Mouse (Mus musculus) kidney, embryonic 15.5 days (tissue): ENCODE measurements at regions not wholly inside any gene's neighbourhood (a gene's known extent, or its start where the extent isn't known, plus 50 kb on each side); places are given as distances from the start of the nearest gene placed in this dataset.

ENCODE experiments used
- ATAC-seq: fragments of 200-750 bp; cut with Nextera tagmentation; replicated peaks from 2 replicates; pipeline ENCODE4 v1.8.0; 2017; ENCODE audit warnings: moderate TSS enrichment; ENCODE audit not compliant: low FRiP score
- H3K27ac ChIP-seq: fragments of 300-500 bp; sonication (generic); 2 replicates; pipeline ENCODE4 v1.5.1; 2015; ENCODE audit warnings: mild to moderate bottlenecking, inconsistent platforms
- H3K27me3 ChIP-seq: fragments of 300-500 bp; sonication (generic); 2 replicates; pipeline ENCODE4 v1.6.1; 2015; ENCODE audit warnings: inconsistent platforms
- H3K36me3 ChIP-seq: fragments of 300-500 bp; sonication (generic); 2 replicates; pipeline ENCODE4 v1.6.1; 2015; ENCODE audit warnings: inconsistent platforms
- H3K4me1 ChIP-seq: fragments of 300-500 bp; sonication (generic); 2 replicates; pipeline ENCODE4 v1.6.1; 2015; ENCODE audit warnings: inconsistent platforms
- H3K4me2 ChIP-seq: fragments of 300-500 bp; sonication (generic); 2 replicates; pipeline ENCODE4 v1.6.1; 2015; ENCODE audit warnings: moderate library complexity, mild to moderate bottlenecking, inconsistent platforms
- H3K4me3 ChIP-seq: fragments of 300-500 bp; sonication (generic); replicated peaks from 2 replicates; pipeline ENCODE4 v1.5.1; 2015; ENCODE audit warnings: mild to moderate bottlenecking, inconsistent platforms
- H3K9ac ChIP-seq: fragments of 300-500 bp; sonication (generic); 2 replicates; pipeline ENCODE4 v1.6.1; 2015; ENCODE audit warnings: mild to moderate bottlenecking, inconsistent platforms
- H3K9me3 ChIP-seq: fragments of 300-500 bp; sonication (generic); replicated peaks from 2 replicates; pipeline ENCODE4 v1.6.1; 2016; ENCODE audit warnings: inconsistent platforms
- WGBS: fragments of 180-500 bp; shearing (Covaris S2); methylation state at CpG from one replicate; pipeline ENCODE4 v1.1.7; 2015; ENCODE audit warnings: mixed read lengths; 5-methylcytosine and 5-hydroxymethylcytosine counted together

GRCm38 (mm10) chrX:139392777-139393176 is 59.3 kb downstream of the Trap1a start:
- Histone ChIP-seq H3K27ac (no peak overlapping the region), H3K9me3 (no peaks in the 10 kb centered on the region), H3K4me3 (no peak overlapping the region), H3K9ac (no peak overlapping the region), H3K4me2 (no peak overlapping the region), H3K4me1 (no peaks in the 10 kb centered on the region), H3K36me3 (no peaks in the 10 kb centered on the region), H3K27me3 (peaks cover 9% of the 10 kb centered on the region; the same call in 1 of the 2 replicates)
- no peak for ATAC-seq
- 69% methylated on average over 3 of the region's 3 CpGs for WGBS

- no peak overlapping the region for H3K4me2 ChIP-seq
- H3K36me3 ChIP-seq: no peaks in the 10 kb centered on the region
- no peaks in the 10 kb centered on the region for H3K4me1 ChIP-seq
- no peak overlapping the region for H3K9ac ChIP-seq
- 62% methylated on average over 6 of the region's 6 CpGs for WGBS
- no peak overlapping the region for H3K27ac ChIP-seq
- H3K9me3 ChIP-seq: no peaks in the 10 kb centered on the region
- ATAC-seq: no peak
- no peak overlapping the region for H3K4me3 ChIP-seq
- peaks cover 12% of the 10 kb centered on the region; the same call in 1 of the 2 replicates for H3K27me3 ChIP-seq
Measured at GRCm38 (mm10) chrX:139416701-139417100, 63.5 kb upstream of the D330045A20Rik start.

GRCm38 (mm10) chrX:139419867-139420266 is 60.3 kb upstream of the D330045A20Rik start:
- Histone ChIP-seq H3K9me3 (no peaks in the 10 kb centered on the region), H3K9ac (no peak overlapping the region), H3K27ac (no peak overlapping the region), H3K27me3 (peaks cover 11% of the 10 kb centered on the region; the same call in 1 of the 2 replicates), H3K4me1 (no peaks in the 10 kb centered on the region), H3K36me3 (no peaks in the 10 kb centered on the region), H3K4me2 (no peak overlapping the region), H3K4me3 (no peak overlapping the region)
- ATAC-seq: peak; percentile 74
- 57% methylated on average over 6 of the region's 6 CpGs for WGBS

- H3K9ac ChIP-seq: no peak overlapping the region
- no peaks in the 10 kb centered on the region for H3K9me3 ChIP-seq
- H3K36me3 ChIP-seq: no peaks in the 10 kb centered on the region
- H3K4me1 ChIP-seq: no peaks in the 10 kb centered on the region
- WGBS: 81% methylated on average over 1 of the region's 1 CpGs
- no peak overlapping the region for H3K27ac ChIP-seq
- no peaks in the 10 kb centered on the region for H3K27me3 ChIP-seq
- H3K4me3 ChIP-seq: no peak overlapping the region
- ATAC-seq: no peak
- H3K4me2 ChIP-seq: no peak overlapping the region
Measured at GRCm38 (mm10) chrX:139424307-139424706, 55.9 kb upstream of the D330045A20Rik start.
